Mouse (Mus musculus): ENCODE measurements around the gene Fndc11. TPM values are rescaled to one million over a fixed set of nuclear protein-coding genes. Genes with fewer than 3 reads are reported as not detected.

Gene Fndc11
- polyA plus RNA-seq, 1 experiment: not detected

DNA sequence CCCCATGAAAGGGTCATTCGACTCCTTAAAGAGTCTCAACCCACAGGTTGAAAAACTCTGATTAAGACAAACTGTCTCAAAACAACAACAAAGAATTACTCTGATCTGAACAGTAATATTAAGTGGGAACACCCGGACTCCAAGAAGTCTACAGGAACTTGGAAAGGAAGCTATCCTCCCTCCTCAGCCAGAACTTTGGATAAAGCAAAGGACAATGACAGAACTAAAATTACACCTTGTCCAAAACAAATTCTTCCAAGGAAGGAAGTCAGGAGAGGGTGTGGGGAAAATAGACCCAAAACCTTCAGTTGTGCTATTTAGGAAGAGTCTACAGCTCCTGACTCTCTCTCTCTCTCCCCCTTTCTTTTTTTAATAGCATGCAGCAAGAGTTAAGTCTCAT is 52.3 kb downstream of the Fndc11 start:
- WGBS: 89% methylated on average over 2 of the region's 2 CpGs
- H3K4me3 ChIP-seq (ENCODE audit: insufficient read depth, low read depth, low read length): no peak overlapping the region
- no peak overlapping the region for H3K27ac ChIP-seq (ENCODE audit: insufficient read depth, low read depth, low read length)
- no peaks in the 10 kb centered on the region for H3K4me1 ChIP-seq (ENCODE audit: control insufficient read depth, insufficient read depth, low read length)
- TF ChIP-seq POLR2A (IDR thresholded peaks at IDR 0.05; ENCODE audit: insufficient read depth, low read depth, low read length): no peak
- no peak for TF ChIP-seq CTCF (IDR thresholded peaks at IDR 0.05; ENCODE audit: insufficient read depth, low read depth, low read length)

Other genes with a start within 250 kb of the Fndc11 start
- gene Col20a1, start 233.5 kb upstream of the Fndc11 start, polyA plus RNA-seq (2012; ENCODE audit: insufficient read depth, insufficient read length, low replicate concordance, missing spikeins): not detected in 2 replicates
- gene Chrna4, start 176.5 kb upstream of the Fndc11 start, polyA plus RNA-seq (2012; ENCODE audit: insufficient read depth, insufficient read length, low replicate concordance, missing spikeins): not detected in 2 replicates
- 209 TPM in 1 of 2 replicates, not detected in the other for gene Kcnq2, start 84.7 kb upstream of the Fndc11 start, polyA plus RNA-seq (2012; ENCODE audit: insufficient read depth, insufficient read length, low replicate concordance, missing spikeins)
- gene Eef1a2, start 63.0 kb upstream of the Fndc11 start, polyA plus RNA-seq (2012; ENCODE audit: insufficient read depth, insufficient read length, low replicate concordance, missing spikeins): 147 TPM in 1 of 2 replicates, not detected in the other
- not detected in 2 replicates for gene Ppdpf, start 32.8 kb upstream of the Fndc11 start, polyA plus RNA-seq (2012; ENCODE audit: insufficient read depth, insufficient read length, low replicate concordance, missing spikeins)
- gene Ptk6, start 17.2 kb upstream of the Fndc11 start, polyA plus RNA-seq (2012; ENCODE audit: insufficient read depth, insufficient read length, low replicate concordance, missing spikeins): not detected in 2 replicates
- gene Srms, start 6.8 kb upstream of the Fndc11 start, polyA plus RNA-seq (2012; ENCODE audit: insufficient read depth, insufficient read length, low replicate concordance, missing spikeins): not detected in 2 replicates
- not detected in 2 replicates for gene Helz2, start 22.0 kb downstream of the Fndc11 start, polyA plus RNA-seq (2012; ENCODE audit: insufficient read depth, insufficient read length, low replicate concordance, missing spikeins)
- not detected in 2 replicates for gene Gmeb2, start 68.0 kb downstream of the Fndc11 start, polyA plus RNA-seq (2012; ENCODE audit: insufficient read depth, insufficient read length, low replicate concordance, missing spikeins)
- gene Stmn3, start 94.5 kb downstream of the Fndc11 start, polyA plus RNA-seq (2012; ENCODE audit: insufficient read depth, insufficient read length, low replicate concordance, missing spikeins): not detected in 2 replicates
- gene Rtel1, start 99.7 kb downstream of the Fndc11 start, polyA plus RNA-seq (2012; ENCODE audit: insufficient read depth, insufficient read length, low replicate concordance, missing spikeins): not detected in 2 replicates
- 445 TPM in 1 of 2 replicates, not detected in the other for gene Zgpat, start 144.9 kb downstream of the Fndc11 start, polyA plus RNA-seq (2012; ENCODE audit: insufficient read depth, insufficient read length, low replicate concordance, missing spikeins)
- not detected in 2 replicates for gene Arfrp1, start 145.4 kb downstream of the Fndc11 start, polyA plus RNA-seq (2012; ENCODE audit: insufficient read depth, insufficient read length, low replicate concordance, missing spikeins)
- not detected in 2 replicates for gene Lime1, start 160.1 kb downstream of the Fndc11 start, polyA plus RNA-seq (2012; ENCODE audit: insufficient read depth, insufficient read length, low replicate concordance, missing spikeins)
- gene Zbtb46, start 239.4 kb downstream of the Fndc11 start, polyA plus RNA-seq (2012; ENCODE audit: insufficient read depth, insufficient read length, low replicate concordance, missing spikeins): not detected in 2 replicates

Data from olfactory bulb, adult 2 months (tissue).